2 mouse cellular contexts compared by ENCODE assay signal in genomic region chr11:116326963-116327603, GRCm38 (mm10).
A peak's percentile ranks its signal among the peaks of the same experiment; 100 is the strongest.
TF ChIP-seq lines count a peak whose summit lies in the region.

No protein-coding gene starts in this region.

TF ChIP-seq in CH12.LX, 34 proteins besides CTCF, POLR2A, EP300 and RAD21 (continued from another document):
- TF ChIP-seq POLR2AphosphoS2 (IDR thresholded peaks at IDR 0.05; ENCODE audit: low read depth, low read length) (no peak), PAX5 (IDR thresholded peaks at IDR 0.05; ENCODE audit: low read length) (no peak), CHD1 (IDR thresholded peaks at IDR 0.05; ENCODE audit: low read depth, low read length) (peak; percentile 86; the same call in 1 of the 2 replicates), E2F4 (IDR thresholded peaks at IDR 0.05; ENCODE audit: insufficient replicate concordance, low read depth, low read length) (no peak), MYC (IDR thresholded peaks at IDR 0.05; ENCODE audit: low read depth, low read length) (no peak), TCF12 (IDR thresholded peaks at IDR 0.05; ENCODE audit: low read depth, low read length) (peak; percentile 23; the same call in 1 of the 2 replicates), MAFK (IDR thresholded peaks at IDR 0.05; ENCODE audit: insufficient replicate concordance, low read length) (no peak), MXI1 (IDR thresholded peaks at IDR 0.05; ENCODE audit: low read depth, low read length) (no peak), ZMIZ1 (IDR thresholded peaks at IDR 0.05; ENCODE audit: low read depth, low read length) (no peak), ZC3H11A (IDR thresholded peaks at IDR 0.05; ENCODE audit: low read depth, low read length) (no peak)

TF ChIP-seq in ES-E14, 5 proteins besides CTCF, POLR2A, EP300 and RAD21 (continued from another document):
- TF ChIP-seq MAFK (IDR thresholded peaks at IDR 0.05; ENCODE audit: insufficient read depth, low read depth, low read length) (no peak), ZNF384 (IDR thresholded peaks at IDR 0.05; ENCODE audit: low read depth, low read length) (no peak)
